Mouse (Mus musculus) heart, postnatal 0 days (tissue): ENCODE data around the gene Ahctf1.

ENCODE experiments used
- CTCF ChIP-seq: IDR thresholded peaks from 2 replicates; pipeline ENCODE4 v1.5.1; 2016; ENCODE audit warnings: antibody characterized with exemption, control low read depth, low read depth
- EP300 ChIP-seq: IDR thresholded peaks from 2 replicates; pipeline ENCODE4 v1.6.1; 2016; ENCODE audit warnings: antibody characterized with exemption, low read depth

- TF ChIP-seq CTCF (no peak), EP300 (no peak)
Measured at GRCm38 (mm10) chr1:179828900-179829299, 25.4 kb upstream of the Ahctf1 start.
